Mouse (Mus musculus): ENCODE results near the gene Haao. TPM values are rescaled to one million over a fixed set of nuclear protein-coding genes. Genes with fewer than 3 reads are reported as not detected.

Haao gene
- polyA plus RNA-seq, 1 experiment: 96.3 TPM

- 62% methylated on average over 5 of the region's 5 CpGs for WGBS
- TF ChIP-seq POLR2A (IDR thresholded peaks at IDR 0.05; ENCODE audit: borderline replicate concordance, control insufficient read depth, low read depth, low read length) (no peak), CTCF (IDR thresholded peaks at IDR 0.05; ENCODE audit: control insufficient read depth, insufficient read depth, low read length) (no peak)
- Histone ChIP-seq H3K4me3 (replicated peaks; ENCODE audit: control insufficient read depth, low read depth, low read length) (no peak overlapping the region), H3K27ac (ENCODE audit: control insufficient read depth, insufficient read depth, low read depth, low read length, poor library complexity) (peak overlapping the region; percentile 62), H3K4me1 (ENCODE audit: control insufficient read depth, insufficient read depth, low read length) (no peaks in the 10 kb centered on the region; the same call in 1 of the 2 replicates)
Observed at GRCm38 (mm10) chr17:83850864-83851263, 3.1 kb upstream of the Haao start.

DNA sequence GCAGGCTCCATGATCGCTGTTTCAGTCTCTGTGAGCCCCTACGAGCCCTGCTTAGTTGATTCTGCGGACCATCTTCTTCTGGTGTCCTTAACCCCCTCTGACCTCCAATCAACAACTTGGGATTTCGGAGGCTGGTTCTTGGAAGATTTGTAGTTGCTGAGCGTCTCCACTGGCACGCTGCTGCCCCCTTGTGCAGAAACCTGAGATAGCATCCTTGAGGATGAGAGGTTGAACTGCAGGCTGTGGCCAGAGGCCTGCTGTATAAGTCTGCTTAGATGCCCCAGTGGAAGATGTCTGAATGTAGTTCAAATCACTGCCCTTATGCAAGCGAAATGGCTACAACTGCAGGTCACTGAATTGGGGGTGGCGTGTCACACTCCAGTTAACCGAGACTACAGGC, 2.7 kb upstream of the Haao start:
- no peak overlapping the region for H3K4me3 ChIP-seq (replicated peaks; ENCODE audit: control insufficient read depth, low read depth, low read length)
- peaks cover 2% of the 10 kb centered on the region; the same call in 1 of the 2 replicates for H3K4me1 ChIP-seq (ENCODE audit: control insufficient read depth, insufficient read depth, low read length)
- peak overlapping the region; percentile 42; the same call in 1 of the 2 replicates for H3K27ac ChIP-seq (ENCODE audit: control insufficient read depth, insufficient read depth, low read depth, low read length, poor library complexity)
- 22% methylated on average over 9 of the region's 9 CpGs for WGBS
- TF ChIP-seq POLR2A (IDR thresholded peaks at IDR 0.05; ENCODE audit: borderline replicate concordance, control insufficient read depth, low read depth, low read length): no peak
- peak; percentile 94 for TF ChIP-seq CTCF (IDR thresholded peaks at IDR 0.05; ENCODE audit: control insufficient read depth, insufficient read depth, low read length)

DNA sequence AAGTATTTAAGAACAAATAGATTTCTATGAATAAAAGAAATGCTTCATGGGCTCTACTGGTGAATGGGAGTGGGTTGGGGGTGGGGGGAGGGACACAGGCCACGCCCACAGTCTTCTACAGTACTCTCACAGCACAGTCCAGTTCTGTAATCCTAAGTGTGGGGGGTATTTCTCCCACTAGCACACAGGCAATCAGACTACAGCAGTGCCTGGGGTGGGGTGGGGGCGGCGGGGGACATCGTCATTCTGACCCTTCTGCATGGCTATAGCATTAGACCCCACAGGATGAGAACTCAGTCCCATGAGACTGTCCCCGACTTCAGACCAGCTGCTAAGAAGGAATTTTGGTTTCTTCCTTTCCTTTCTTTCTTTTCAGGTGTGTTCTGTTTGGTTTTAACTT, 2.0 kb upstream of the Haao start:
- Histone ChIP-seq H3K4me3 (replicated peaks; ENCODE audit: control insufficient read depth, low read depth, low read length) (no peak overlapping the region), H3K27ac (ENCODE audit: control insufficient read depth, insufficient read depth, low read depth, low read length, poor library complexity) (no peak overlapping the region), H3K4me1 (ENCODE audit: control insufficient read depth, insufficient read depth, low read length) (peaks cover 4% of the 10 kb centered on the region; the same call in 1 of the 2 replicates)
- TF ChIP-seq POLR2A (IDR thresholded peaks at IDR 0.05; ENCODE audit: borderline replicate concordance, control insufficient read depth, low read depth, low read length) (no peak), CTCF (IDR thresholded peaks at IDR 0.05; ENCODE audit: control insufficient read depth, insufficient read depth, low read length) (no peak)
- WGBS: 84% methylated on average over 5 of the region's 5 CpGs

GRCm38 (mm10) chr17:83849081-83849675, 1.4 kb upstream of the Haao start:
- peaks cover 4% of the 10 kb centered on the region; the same call in 1 of the 2 replicates for H3K4me1 ChIP-seq (ENCODE audit: control insufficient read depth, insufficient read depth, low read length)
- no peak overlapping the region for H3K4me3 ChIP-seq (replicated peaks; ENCODE audit: control insufficient read depth, low read depth, low read length)
- no peak for TF ChIP-seq POLR2A (IDR thresholded peaks at IDR 0.05; ENCODE audit: borderline replicate concordance, control insufficient read depth, low read depth, low read length)
- no peak for TF ChIP-seq CTCF (IDR thresholded peaks at IDR 0.05; ENCODE audit: control insufficient read depth, insufficient read depth, low read length)
- 74% methylated on average over 12 of the region's 12 CpGs for WGBS
- no peak overlapping the region for H3K27ac ChIP-seq (ENCODE audit: control insufficient read depth, insufficient read depth, low read depth, low read length, poor library complexity)

DNA sequence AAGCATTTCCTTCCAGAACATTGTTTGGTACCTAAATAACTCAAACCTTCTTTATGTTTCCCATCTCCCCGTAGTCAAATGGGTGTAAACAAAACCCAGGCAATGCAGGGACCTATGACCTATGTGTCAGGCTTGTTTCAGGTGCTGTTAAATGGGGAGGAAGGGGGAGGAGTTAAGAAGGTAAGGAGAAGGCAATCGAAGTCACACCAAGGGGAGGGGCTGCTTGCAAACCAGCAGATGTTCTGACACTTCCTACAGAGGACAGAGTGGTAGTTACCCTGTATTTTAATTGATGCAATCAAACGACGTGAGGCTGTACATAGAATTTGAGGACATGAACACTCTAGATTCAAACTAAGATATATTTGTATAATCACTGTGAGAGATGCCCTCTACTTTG, 719 bp upstream of the Haao start:
- Histone ChIP-seq H3K27ac (ENCODE audit: control insufficient read depth, insufficient read depth, low read depth, low read length, poor library complexity) (no peak overlapping the region), H3K4me1 (ENCODE audit: control insufficient read depth, insufficient read depth, low read length) (peaks cover 4% of the 10 kb centered on the region; the same call in 1 of the 2 replicates), H3K4me3 (replicated peaks; ENCODE audit: control insufficient read depth, low read depth, low read length) (no peak overlapping the region)
- TF ChIP-seq POLR2A (IDR thresholded peaks at IDR 0.05; ENCODE audit: borderline replicate concordance, control insufficient read depth, low read depth, low read length): no peak
- WGBS: 18% methylated on average over 4 of the region's 4 CpGs

- Histone ChIP-seq H3K4me3 (replicated peaks; ENCODE audit: control insufficient read depth, low read depth, low read length) (peak overlapping the region; percentile 70), H3K4me1 (ENCODE audit: control insufficient read depth, insufficient read depth, low read length) (peaks cover 4% of the 10 kb centered on the region; the same call in 1 of the 2 replicates), H3K27ac (ENCODE audit: control insufficient read depth, insufficient read depth, low read depth, low read length, poor library complexity) (peak overlapping the region; percentile 93)
- TF ChIP-seq CTCF (IDR thresholded peaks at IDR 0.05; ENCODE audit: control insufficient read depth, insufficient read depth, low read length) (no peak), POLR2A (IDR thresholded peaks at IDR 0.05; ENCODE audit: borderline replicate concordance, control insufficient read depth, low read depth, low read length) (peak; percentile 35; the same call in 1 of the 2 replicates)
- 30% methylated on average over 6 of the region's 6 CpGs for WGBS
Observed at GRCm38 (mm10) chr17:83847100-83847499, 663 bp downstream of the Haao start.

DNA sequence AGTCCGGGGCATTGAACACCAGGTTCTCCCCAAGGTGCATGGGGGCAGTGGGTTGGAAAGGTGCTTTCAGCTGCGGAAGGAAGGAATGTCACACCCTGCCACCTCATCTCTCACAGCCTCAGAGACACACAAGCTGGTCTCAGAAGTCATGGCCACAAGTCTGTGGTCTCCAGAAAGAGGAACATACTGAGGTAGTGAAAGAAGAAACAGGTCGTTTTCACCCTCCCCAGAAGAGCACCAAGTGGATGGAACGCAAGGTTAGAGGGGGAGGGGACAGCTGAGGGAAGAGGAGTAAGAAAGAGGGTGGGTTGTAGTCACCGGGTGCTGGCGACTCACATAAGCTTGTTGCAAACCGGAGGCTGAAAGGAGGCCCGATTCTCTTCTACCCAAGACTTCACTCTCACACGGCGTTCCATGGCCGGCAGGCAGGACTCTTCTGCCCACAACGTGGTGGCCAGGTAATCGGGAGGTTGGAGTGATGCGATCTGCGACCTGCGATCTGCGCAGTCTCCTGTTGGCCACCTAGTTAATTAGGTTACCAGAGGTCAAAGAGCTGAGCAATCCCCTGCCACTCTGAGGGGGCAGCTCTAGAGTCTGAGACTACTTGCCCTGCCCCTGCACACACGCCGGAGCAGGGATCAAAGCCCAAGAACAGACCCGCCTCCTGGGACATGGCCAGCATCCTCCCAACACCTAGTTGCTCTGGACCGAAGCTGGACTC, 1.3 kb downstream of the Haao start:
- H3K27ac ChIP-seq (ENCODE audit: control insufficient read depth, insufficient read depth, low read depth, low read length, poor library complexity): peak overlapping the region; percentile 93
- no peak for TF ChIP-seq CTCF (IDR thresholded peaks at IDR 0.05; ENCODE audit: control insufficient read depth, insufficient read depth, low read length)
- peak; percentile 63 for TF ChIP-seq POLR2A (IDR thresholded peaks at IDR 0.05; ENCODE audit: borderline replicate concordance, control insufficient read depth, low read depth, low read length)
- H3K4me1 ChIP-seq (ENCODE audit: control insufficient read depth, insufficient read depth, low read length): peaks cover 4% of the 10 kb centered on the region; the same call in 1 of the 2 replicates
- WGBS: 11% methylated on average over 21 of the region's 21 CpGs
- H3K4me3 ChIP-seq (replicated peaks; ENCODE audit: control insufficient read depth, low read depth, low read length): peak overlapping the region; percentile 70

GRCm38 (mm10) chr17:83845538-83845937, 2.2 kb downstream of the Haao start:
- H3K4me1 ChIP-seq (ENCODE audit: control insufficient read depth, insufficient read depth, low read length): peaks cover 4% of the 10 kb centered on the region; the same call in 1 of the 2 replicates
- peak overlapping the region; percentile 79 for H3K27ac ChIP-seq (ENCODE audit: control insufficient read depth, insufficient read depth, low read depth, low read length, poor library complexity)
- H3K4me3 ChIP-seq (replicated peaks; ENCODE audit: control insufficient read depth, low read depth, low read length): no peak overlapping the region
- 41% methylated on average over 8 of the region's 8 CpGs for WGBS
- TF ChIP-seq POLR2A (IDR thresholded peaks at IDR 0.05; ENCODE audit: borderline replicate concordance, control insufficient read depth, low read depth, low read length) (no peak), CTCF (IDR thresholded peaks at IDR 0.05; ENCODE audit: control insufficient read depth, insufficient read depth, low read length) (no peak)

Measured in bone marrow, adult 2 months (tissue).